Mouse (Mus musculus): ENCODE results near the gene Etv5. TPM values are rescaled to one million over a fixed set of nuclear protein-coding genes. Genes with fewer than 3 reads are reported as not detected.

Etv5 gene
- polyA plus RNA-seq, 1 experiment from 2014 or later: 32.1 TPM

DNA sequence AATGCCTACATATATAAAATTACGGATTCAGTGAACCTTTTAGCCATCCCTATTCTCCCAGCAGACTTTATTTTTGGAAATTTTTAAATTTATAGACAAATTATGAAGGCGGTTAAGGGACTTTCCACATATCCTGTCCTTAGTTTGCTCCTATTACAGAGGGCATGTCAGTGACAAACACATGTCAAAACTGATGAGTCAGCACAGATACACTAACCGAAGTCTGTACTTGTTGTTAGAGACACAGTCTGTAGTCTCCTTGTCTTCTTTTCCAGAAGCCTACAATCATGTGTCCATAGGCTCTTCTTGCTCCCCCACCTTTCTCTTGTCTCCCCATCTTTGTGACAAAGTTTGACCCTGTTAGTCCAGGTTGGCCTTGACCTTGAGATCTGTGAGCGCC lies 88.3 kb downstream of the Etv5 start:
- 99% methylated on average over 4 of the region's 4 CpGs for WGBS
- ATAC-seq (ENCODE audit: low FRiP score, low read depth): no peak
- Histone ChIP-seq H3K9ac (no peak overlapping the region), H3K27ac (replicated peaks) (no peak overlapping the region), H3K36me3 (no peaks in the 10 kb centered on the region), H3K4me2 (no peak overlapping the region), H3K4me1 (replicated peaks) (no peaks in the 10 kb centered on the region), H3K4me3 (no peak overlapping the region), H3K27me3 (no peaks in the 10 kb centered on the region), H3K9me3 (no peaks in the 10 kb centered on the region)

DNA sequence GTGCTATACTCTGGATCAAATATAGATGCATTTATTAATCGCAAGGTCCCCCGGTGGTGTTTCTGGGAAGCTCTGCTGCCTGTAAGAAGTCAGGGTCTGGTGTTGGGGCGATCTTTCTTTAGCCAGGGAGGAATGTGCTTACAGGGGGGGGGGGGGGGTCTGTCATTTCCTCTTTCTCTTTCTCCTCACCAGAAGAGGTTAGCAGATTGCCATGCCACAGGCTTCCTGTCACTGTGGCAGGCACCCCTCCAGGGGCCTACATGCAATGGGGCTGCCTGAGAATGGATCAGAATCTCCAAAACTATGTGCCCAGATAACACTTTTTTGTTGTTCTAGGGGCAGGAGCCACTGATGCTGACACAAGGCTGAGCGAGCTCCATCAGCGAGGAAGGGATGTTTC lies 89.7 kb downstream of the Etv5 start:
- Histone ChIP-seq H3K27me3 (no peaks in the 10 kb centered on the region), H3K36me3 (no peaks in the 10 kb centered on the region), H3K27ac (replicated peaks) (no peak overlapping the region), H3K4me3 (no peak overlapping the region), H3K4me2 (no peak overlapping the region), H3K4me1 (replicated peaks) (no peaks in the 10 kb centered on the region), H3K9me3 (no peaks in the 10 kb centered on the region), H3K9ac (no peak overlapping the region)
- no peak for ATAC-seq (ENCODE audit: low FRiP score, low read depth)
- 83% methylated on average over 5 of the region's 5 CpGs for WGBS

DNA sequence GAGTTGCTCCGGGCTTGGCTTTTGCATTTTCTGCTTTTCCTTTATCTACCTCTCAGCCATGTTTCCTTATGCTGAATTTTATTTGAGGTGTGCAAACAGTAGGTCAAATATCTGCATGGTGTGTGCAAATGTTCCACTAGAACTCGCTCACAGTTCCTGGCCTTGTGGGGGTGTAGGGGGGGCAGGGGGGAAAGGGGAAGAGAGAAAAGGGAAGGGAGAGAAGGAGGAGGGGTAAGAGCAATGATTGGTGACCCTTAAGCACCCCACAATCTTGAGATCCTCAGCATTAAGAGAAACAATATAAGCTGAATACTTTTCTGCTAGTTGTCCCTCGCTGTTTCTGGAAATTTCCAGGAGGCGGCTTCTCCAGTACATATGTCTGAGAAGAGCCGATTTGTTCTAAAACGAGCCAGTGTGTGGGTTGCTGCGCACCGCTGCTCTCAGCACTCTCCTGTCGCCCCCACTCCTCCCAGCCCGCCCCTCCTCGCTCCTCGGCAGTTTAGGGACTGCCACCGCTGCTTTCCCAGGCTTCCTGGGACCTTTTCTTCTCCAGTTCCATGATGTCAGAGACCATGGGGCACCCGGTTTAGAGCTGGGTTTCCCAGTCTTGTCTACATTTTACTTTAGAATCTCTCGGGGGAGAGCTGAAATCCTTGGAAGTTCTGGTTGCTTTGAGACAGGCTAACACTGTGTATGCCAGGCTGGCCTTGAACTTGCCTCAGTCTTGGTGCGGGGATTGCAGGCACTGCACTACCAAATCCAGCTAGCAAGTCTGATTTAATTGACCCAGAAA lies 90.8 kb downstream of the Etv5 start:
- H3K27ac ChIP-seq (replicated peaks): no peak overlapping the region
- no peaks in the 10 kb centered on the region for H3K9me3 ChIP-seq
- H3K27me3 ChIP-seq: no peaks in the 10 kb centered on the region
- H3K4me1 ChIP-seq (replicated peaks): no peaks in the 10 kb centered on the region
- H3K4me3 ChIP-seq: no peak overlapping the region
- no peak overlapping the region for H3K9ac ChIP-seq
- no peaks in the 10 kb centered on the region for H3K36me3 ChIP-seq
- no peak overlapping the region for H3K4me2 ChIP-seq
- ATAC-seq (ENCODE audit: low FRiP score, low read depth): no peak
- 34% methylated on average over 16 of the region's 16 CpGs for whole genome bisulfite sequencing

DNA sequence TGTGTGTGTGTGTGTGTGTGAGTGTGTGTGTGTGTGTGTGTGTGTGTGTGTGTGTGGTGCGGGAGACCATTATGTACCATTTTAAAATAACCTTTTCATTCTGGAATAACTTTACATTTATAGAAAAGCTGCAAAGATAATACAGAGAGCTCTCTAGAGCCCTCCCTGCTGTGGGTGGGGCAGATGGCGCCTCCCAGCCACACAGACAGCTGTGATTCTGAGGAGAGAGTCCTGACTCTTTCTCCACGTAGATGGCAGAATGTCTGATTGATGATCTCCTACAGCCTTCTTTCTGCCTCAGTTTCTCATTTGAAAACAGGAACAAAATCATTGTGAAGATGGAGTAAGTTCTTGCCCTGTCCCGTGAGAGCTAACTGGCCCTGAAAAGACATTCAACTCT lies 91.5 kb downstream of the Etv5 start:
- no peak overlapping the region for H3K27ac ChIP-seq (replicated peaks)
- ATAC-seq (ENCODE audit: low FRiP score, low read depth): no peak
- no peaks in the 10 kb centered on the region for H3K27me3 ChIP-seq
- H3K4me2 ChIP-seq: no peak overlapping the region
- H3K9ac ChIP-seq: no peak overlapping the region
- H3K4me3 ChIP-seq: no peak overlapping the region
- WGBS: 54% methylated on average over 4 of the region's 4 CpGs
- H3K36me3 ChIP-seq: no peaks in the 10 kb centered on the region
- no peaks in the 10 kb centered on the region for H3K9me3 ChIP-seq
- H3K4me1 ChIP-seq (replicated peaks): no peaks in the 10 kb centered on the region

DNA sequence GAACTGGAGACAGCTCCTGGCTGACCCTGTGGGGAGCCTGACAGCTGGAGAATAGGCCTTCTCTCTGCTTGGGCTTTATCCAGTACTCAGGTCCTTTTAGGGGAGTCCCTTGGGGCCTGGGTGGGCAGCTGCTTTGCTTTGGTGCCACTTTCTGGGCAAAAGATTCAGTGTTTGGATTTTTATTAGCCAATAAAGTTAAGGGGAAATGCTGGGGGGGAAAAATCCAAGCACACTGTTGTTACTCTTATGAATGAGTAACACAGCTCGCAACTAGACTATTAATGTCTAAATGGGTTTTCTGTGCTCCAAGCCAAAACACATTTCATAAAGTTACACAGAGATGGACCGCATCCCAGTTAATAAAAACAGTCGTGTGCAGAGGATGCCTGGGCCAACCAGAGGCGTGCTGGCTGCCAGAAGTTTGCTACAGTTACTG lies 98.3 kb downstream of the Etv5 start:
- ATAC-seq (ENCODE audit: low FRiP score, low read depth): peak; percentile 48; the same call in 1 of the 2 replicates
- Histone ChIP-seq H3K9ac (no peak overlapping the region), H3K4me3 (no peak overlapping the region), H3K27me3 (no peaks in the 10 kb centered on the region), H3K4me2 (no peak overlapping the region), H3K27ac (replicated peaks) (no peak overlapping the region), H3K9me3 (no peaks in the 10 kb centered on the region), H3K36me3 (no peaks in the 10 kb centered on the region), H3K4me1 (replicated peaks) (no peaks in the 10 kb centered on the region)
- 64% methylated on average over 4 of the region's 4 CpGs for WGBS

DNA sequence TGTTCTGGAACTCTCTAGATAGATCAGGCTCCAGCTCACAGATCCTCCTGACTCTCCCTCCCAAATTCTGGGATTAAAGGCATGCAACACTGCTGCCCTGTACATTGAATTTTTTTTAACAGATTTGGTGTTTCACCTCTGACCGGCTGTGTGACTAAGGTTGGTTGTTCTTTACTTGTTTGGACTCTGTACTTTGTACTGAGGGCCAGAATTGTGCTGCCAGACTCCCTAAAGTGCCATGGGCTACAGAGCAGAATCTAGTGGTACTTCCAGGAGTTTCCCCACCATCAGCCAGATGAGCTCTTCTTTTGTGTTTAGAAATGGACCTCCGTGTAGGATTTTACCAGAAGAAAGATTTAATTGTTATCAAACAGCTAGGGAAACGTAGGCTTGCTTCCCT lies 103.7 kb downstream of the Etv5 start:
- no peaks in the 10 kb centered on the region for H3K4me1 ChIP-seq (replicated peaks)
- no peaks in the 10 kb centered on the region for H3K36me3 ChIP-seq
- H3K9ac ChIP-seq: no peak overlapping the region
- H3K4me3 ChIP-seq: no peak overlapping the region
- ATAC-seq (ENCODE audit: low FRiP score, low read depth): no peak
- WGBS: 85% methylated on average over 3 of the region's 3 CpGs
- no peak overlapping the region for H3K4me2 ChIP-seq
- H3K27me3 ChIP-seq: no peaks in the 10 kb centered on the region
- no peak overlapping the region for H3K27ac ChIP-seq (replicated peaks)
- no peaks in the 10 kb centered on the region for H3K9me3 ChIP-seq

Other genes starting within 250 kb of the Etv5 start
- gene Tra2b, start 173.7 kb downstream of the Etv5 start, polyA plus RNA-seq (2015; fragmentation: Nextera tagmentation; extraction: Ambion mirVana): 239 and 250 TPM in 2 replicates
- gene Dgkg, start 217.5 kb upstream of the Etv5 start, polyA plus RNA-seq (2015; fragmentation: Nextera tagmentation; extraction: Ambion mirVana): 3.9 and 4.5 TPM in 2 replicates

Measured in hindbrain, embryonic 15.5 days (tissue).